Mouse (Mus musculus) right cerebral cortex, postnatal 4 days (tissue): ENCODE measurements at regions not wholly inside any gene's neighbourhood (a gene's known extent, or its start where the extent isn't known, plus 50 kb on each side); places are given as distances from the start of the nearest gene placed in this dataset.

Experiments used
- DNase-seq: peaks from one replicate; pipeline ENCODE4 v3.0.0-alpha.2; 2022

- no peak for DNase-seq
These were observed 778.2 kb upstream of the Lrrc6 start for GRCm38 (mm10) chr15:67278869-67279268.

- no peak for DNase-seq
These were observed 774.3 kb upstream of the Lrrc6 start for GRCm38 (mm10) chr15:67275058-67275457.

GRCm38 (mm10) chr15:67272397-67272796 lies 771.7 kb upstream of the Lrrc6 start:
- no peak for DNase-seq

GRCm38 (mm10) chr15:67263723-67264122 lies 763.0 kb upstream of the Lrrc6 start:
- no peak for DNase-seq

- DNase-seq, result no peak
These were observed 762.6 kb upstream of the Lrrc6 start for GRCm38 (mm10) chr15:67263313-67263712.

GRCm38 (mm10) chr15:67262269-67262668 lies 761.6 kb upstream of the Lrrc6 start:
- no peak for DNase-seq

GRCm38 (mm10) chr15:67260666-67261065 lies 760.0 kb upstream of the Lrrc6 start:
- no peak for DNase-seq

GRCm38 (mm10) chr15:67249147-67249546 lies 748.4 kb upstream of the Lrrc6 start:
- DNase-seq, result no peak

GRCm38 (mm10) chr15:67248471-67248870 lies 747.8 kb upstream of the Lrrc6 start:
- DNase-seq, result no peak

- DNase-seq, result peak; percentile 8
These were observed 745.1 kb upstream of the Lrrc6 start for GRCm38 (mm10) chr15:67245658-67246268.

- peak; percentile 17 for DNase-seq
These were observed 744.4 kb upstream of the Lrrc6 start for GRCm38 (mm10) chr15:67244908-67245657.

GRCm38 (mm10) chr15:67235107-67235785 lies 734.5 kb upstream of the Lrrc6 start:
- no peak for DNase-seq

- DNase-seq, result peak; percentile 5
These were observed 728.6 kb upstream of the Lrrc6 start for GRCm38 (mm10) chr15:67229359-67229758.

- no peak for DNase-seq
These were observed 727.9 kb upstream of the Lrrc6 start for GRCm38 (mm10) chr15:67228633-67229032.

GRCm38 (mm10) chr15:67227456-67228164 lies 726.9 kb upstream of the Lrrc6 start:
- DNase-seq, result no peak

GRCm38 (mm10) chr15:67226900-67227299 lies 726.2 kb upstream of the Lrrc6 start:
- DNase-seq, result peak; percentile 8
